Mouse (Mus musculus) neural tube, embryonic 12.5 days (tissue): ENCODE results near the gene Ccdc162. TPM values are rescaled to one million over a fixed set of nuclear protein-coding genes. Genes with fewer than 3 reads are reported as not detected.

ENCODE experiments used
- ATAC-seq: fragments of 200-750 bp; cut with Nextera tagmentation; 2 replicates; pipeline ENCODE4 v1.8.0; 2017; ENCODE audit warnings: low read depth, mild to moderate bottlenecking, moderate TSS enrichment, moderate library complexity; ENCODE audit not compliant: low FRiP score
- H3K27ac ChIP-seq: fragments of 300-500 bp; sonication (generic); 2 replicates; pipeline ENCODE4 v1.5.1; 2016
- H3K27me3 ChIP-seq: fragments of 300-500 bp; sonication (generic); replicated peaks from 2 replicates; pipeline ENCODE4 v1.6.1; 2016; ENCODE audit warnings: mild to moderate bottlenecking
- H3K36me3 ChIP-seq: fragments of 300-500 bp; sonication (generic); 2 replicates; pipeline ENCODE4 v1.6.1; 2016; ENCODE audit warnings: mild to moderate bottlenecking
- H3K4me1 ChIP-seq: fragments of 300-500 bp; sonication (generic); 2 replicates; pipeline ENCODE4 v1.6.1; 2016
- H3K4me2 ChIP-seq: fragments of 300-500 bp; sonication (generic); replicated peaks from 2 replicates; pipeline ENCODE4 v1.6.1; 2016; ENCODE audit warnings: mild to moderate bottlenecking
- H3K4me3 ChIP-seq: fragments of 300-500 bp; sonication (generic); 2 replicates; pipeline ENCODE4 v1.5.1; 2016
- H3K9ac ChIP-seq: fragments of 300-500 bp; sonication (generic); 2 replicates; pipeline ENCODE4 v1.6.1; 2016; ENCODE audit warnings: mild to moderate bottlenecking
- H3K9me3 ChIP-seq: fragments of 300-500 bp; sonication (generic); 2 replicates; pipeline ENCODE4 v1.6.1; 2016; ENCODE audit warnings: mild to moderate bottlenecking
- WGBS: fragments of 180-500 bp; shearing (Covaris S2); methylation state at CpG from one replicate; pipeline ENCODE4 v1.1.7; 2016; 5-methylcytosine and 5-hydroxymethylcytosine counted together
- polyA plus RNA-seq: library from polyadenylated mRNA; unstranded; fragments of >200 nt; fragmentation: Nextera tagmentation; extraction: Ambion mirVana; gene quantifications from 2 replicates; pipeline ENCODE4 v1.2.1, GENCODE M21; 2016

Ccdc162 gene
- polyA plus RNA-seq, 1 experiment from 2014 or later, result 0.51 TPM

DNA sequence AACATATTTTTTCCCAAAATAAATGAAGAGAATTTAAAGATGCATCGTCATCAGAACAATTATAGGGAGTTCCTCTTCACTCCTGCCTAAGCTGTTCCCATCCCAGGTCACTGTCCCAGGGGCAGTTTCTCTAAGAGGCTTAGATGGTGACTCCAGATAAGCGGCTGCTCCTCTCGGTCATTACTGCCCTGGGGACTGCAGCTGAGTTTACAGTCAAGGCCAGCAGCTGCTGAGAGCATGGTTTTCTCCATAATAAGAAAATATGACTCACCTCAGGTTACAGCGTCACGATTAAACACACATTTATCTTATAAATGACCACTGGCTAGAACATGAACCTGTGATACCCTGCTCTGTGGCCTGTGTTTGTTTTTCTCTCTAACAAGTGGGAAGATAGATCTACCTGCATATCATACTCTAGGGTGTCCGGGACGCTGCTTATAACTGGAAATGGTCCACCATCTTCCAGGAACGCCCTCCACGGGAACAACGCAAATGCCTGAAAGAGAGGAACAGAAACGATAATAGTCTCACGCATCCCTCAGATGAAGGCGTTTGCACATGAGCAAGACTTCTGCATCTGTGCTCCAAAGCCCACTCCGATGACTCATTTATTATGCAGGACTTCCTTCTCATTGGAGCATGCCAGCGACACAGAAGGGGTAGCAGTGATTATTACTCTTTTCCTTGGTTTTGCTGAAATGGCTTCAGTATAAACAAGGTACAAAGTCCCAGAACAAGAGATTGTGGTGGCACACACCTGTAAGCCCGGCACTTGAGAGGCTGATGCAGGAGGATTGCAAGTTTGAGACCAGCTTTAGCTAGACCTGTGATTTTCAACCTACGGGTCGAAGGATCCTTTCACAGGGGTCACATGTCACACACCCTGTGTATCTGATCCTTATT is 129.2 kb downstream of the Ccdc162 start:
- Histone ChIP-seq H3K4me1 (peaks cover 9% of the 10 kb centered on the region; the same call in 1 of the 2 replicates), H3K4me3 (no peak overlapping the region), H3K36me3 (no peaks in the 10 kb centered on the region), H3K27ac (no peak overlapping the region), H3K9me3 (no peaks in the 10 kb centered on the region), H3K27me3 (no peaks in the 10 kb centered on the region), H3K4me2 (no peak overlapping the region), H3K9ac (no peak overlapping the region)
- 85% methylated on average over 18 of the region's 18 CpGs for WGBS
- no peak for ATAC-seq

DNA sequence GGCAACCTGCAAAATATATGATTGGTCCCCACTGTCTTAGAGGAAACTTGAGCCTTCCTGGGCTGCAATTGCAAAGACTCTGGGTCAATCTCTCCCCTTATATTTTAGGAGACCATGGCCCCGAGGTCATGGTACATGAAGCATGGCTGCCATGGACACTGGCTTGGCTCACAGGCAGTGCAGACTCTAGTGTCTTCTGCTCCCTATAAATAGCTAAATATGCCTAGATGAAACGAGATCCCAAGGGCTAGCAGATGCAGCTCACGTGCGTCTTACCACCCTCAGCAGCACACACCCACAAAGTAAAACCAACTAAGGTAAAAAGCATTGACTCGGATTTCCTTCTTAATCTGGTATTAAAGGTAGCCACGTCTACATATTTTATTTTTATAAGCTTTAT is 133.1 kb downstream of the Ccdc162 start:
- no peak overlapping the region for H3K9ac ChIP-seq
- H3K9me3 ChIP-seq, result no peaks in the 10 kb centered on the region
- H3K4me1 ChIP-seq, result peaks cover 9% of the 10 kb centered on the region; the same call in 1 of the 2 replicates
- H3K36me3 ChIP-seq, result no peaks in the 10 kb centered on the region
- no peaks in the 10 kb centered on the region for H3K27me3 ChIP-seq
- H3K27ac ChIP-seq, result no peak overlapping the region
- ATAC-seq, result no peak
- WGBS, result 62% methylated on average over 6 of the region's 6 CpGs
- H3K4me3 ChIP-seq, result no peak overlapping the region
- no peak overlapping the region for H3K4me2 ChIP-seq

DNA sequence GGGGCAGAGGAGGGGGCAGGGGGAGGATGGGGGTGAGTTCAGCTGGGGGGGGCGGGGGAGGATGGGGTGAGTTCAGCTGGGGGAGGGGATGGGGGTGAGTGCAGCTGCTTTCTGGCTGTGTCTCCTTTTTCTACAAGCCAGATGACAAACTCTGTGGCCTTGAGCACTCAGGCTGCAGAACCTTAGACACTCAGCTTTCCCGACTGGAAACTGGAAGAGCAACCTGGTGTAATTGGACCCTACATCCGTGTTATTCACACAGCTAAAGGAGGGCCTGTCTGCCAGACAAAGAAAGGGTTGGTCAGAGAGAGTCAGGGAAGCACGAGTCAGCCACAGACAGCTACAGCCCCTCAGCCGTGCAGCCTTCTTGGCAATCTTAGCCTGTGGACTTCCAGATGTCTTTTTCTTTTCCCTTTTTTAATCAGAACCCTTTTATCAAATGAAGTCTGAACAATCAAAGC is 133.5 kb downstream of the Ccdc162 start:
- H3K36me3 ChIP-seq, result no peaks in the 10 kb centered on the region

DNA sequence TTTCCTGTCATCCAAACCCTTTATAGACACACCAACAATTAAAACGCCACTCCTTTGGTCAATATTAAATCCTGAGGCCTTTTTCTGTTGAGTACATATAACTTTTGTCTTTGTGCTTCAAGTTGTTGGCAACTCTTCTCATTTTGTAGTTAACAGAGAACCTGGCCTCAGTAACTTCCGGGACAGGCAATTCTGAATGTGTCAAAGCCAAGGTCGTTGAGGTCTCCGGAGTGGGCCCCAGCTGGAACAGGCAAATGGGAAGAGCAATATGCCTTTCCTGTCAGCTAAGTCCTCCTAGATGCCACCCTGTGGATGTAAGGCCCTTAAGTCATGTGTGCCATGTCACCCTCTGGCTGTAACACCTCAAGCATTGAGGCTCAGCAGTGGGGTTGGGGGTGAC is 136.0 kb downstream of the Ccdc162 start:
- ATAC-seq, result no peak

More for the DNA sequence above, 133.5 kb downstream of the Ccdc162 start:
- H3K9me3 ChIP-seq, result no peaks in the 10 kb centered on the region
- 5% methylated on average over 5 of the region's 5 CpGs for WGBS
- H3K4me2 ChIP-seq, result no peak overlapping the region
- no peak for ATAC-seq
- H3K27me3 ChIP-seq, result no peaks in the 10 kb centered on the region
- H3K27ac ChIP-seq, result no peak overlapping the region
- H3K9ac ChIP-seq, result no peak overlapping the region
- H3K4me3 ChIP-seq, result no peak overlapping the region
- peaks cover 9% of the 10 kb centered on the region; the same call in 1 of the 2 replicates for H3K4me1 ChIP-seq

DNA sequence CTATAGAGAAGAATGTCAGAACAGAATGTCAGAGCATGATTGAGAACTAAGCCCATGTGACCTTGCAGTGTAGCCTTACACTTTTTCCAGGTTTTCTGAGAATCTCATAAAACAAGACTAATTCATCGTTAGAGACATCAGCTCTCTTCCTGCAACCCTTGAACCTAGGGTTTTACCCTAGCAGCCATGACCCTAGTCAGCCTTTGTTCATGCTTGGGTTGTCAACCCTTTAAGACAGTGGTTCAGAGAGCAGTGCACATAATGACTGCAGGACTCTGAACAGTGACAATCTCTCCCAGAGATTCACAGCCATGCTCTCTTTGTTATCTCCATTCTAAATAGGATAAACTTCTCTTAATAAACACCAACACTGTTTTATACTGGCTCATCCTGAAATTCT is 137.9 kb downstream of the Ccdc162 start:
- H3K9ac ChIP-seq, result no peak overlapping the region
- H3K4me1 ChIP-seq, result peaks cover 9% of the 10 kb centered on the region; the same call in 1 of the 2 replicates
- 68% methylated on average over 1 of the region's 1 CpGs for WGBS
- H3K9me3 ChIP-seq, result no peaks in the 10 kb centered on the region
- H3K27me3 ChIP-seq, result no peaks in the 10 kb centered on the region
- H3K4me2 ChIP-seq, result no peak overlapping the region
- no peak overlapping the region for H3K4me3 ChIP-seq
- ATAC-seq, result no peak
- no peak overlapping the region for H3K27ac ChIP-seq
- H3K36me3 ChIP-seq, result no peaks in the 10 kb centered on the region

More for the DNA sequence above, 136.0 kb downstream of the Ccdc162 start:
- 82% methylated on average over 4 of the region's 4 CpGs for WGBS
- no peaks in the 10 kb centered on the region for H3K36me3 ChIP-seq
- no peaks in the 10 kb centered on the region for H3K9me3 ChIP-seq
- no peak overlapping the region for H3K9ac ChIP-seq
- no peaks in the 10 kb centered on the region for H3K27me3 ChIP-seq
- H3K4me2 ChIP-seq, result no peak overlapping the region
- H3K4me1 ChIP-seq, result peaks cover 9% of the 10 kb centered on the region; the same call in 1 of the 2 replicates
- no peak overlapping the region for H3K4me3 ChIP-seq
- H3K27ac ChIP-seq, result no peak overlapping the region

DNA sequence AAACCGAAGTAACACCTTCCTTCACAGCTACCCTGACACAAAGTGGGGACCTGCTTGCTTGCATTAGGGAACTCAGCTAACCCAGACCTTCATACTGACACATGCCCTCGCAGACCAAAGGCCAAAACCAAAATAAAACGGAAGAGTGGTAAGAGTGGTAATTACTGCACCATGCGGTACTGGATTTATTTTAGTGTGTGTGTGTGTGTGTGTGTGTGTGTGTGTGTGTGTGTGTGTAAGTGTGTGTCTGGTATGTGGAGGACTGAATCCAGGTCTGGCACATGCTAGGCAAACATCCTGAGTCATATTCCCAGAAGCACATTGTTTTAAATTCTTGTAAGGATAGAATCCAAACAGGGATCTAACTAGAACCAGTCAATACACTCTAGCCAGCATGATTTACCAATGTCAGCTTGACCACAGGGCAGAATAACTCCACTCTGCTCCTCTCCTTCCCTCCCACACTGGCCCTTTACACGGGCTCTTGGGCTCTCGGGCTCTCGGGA is 140.1 kb downstream of the Ccdc162 start:
- WGBS, result 85% methylated on average over 7 of the region's 7 CpGs
- no peak for ATAC-seq

DNA sequence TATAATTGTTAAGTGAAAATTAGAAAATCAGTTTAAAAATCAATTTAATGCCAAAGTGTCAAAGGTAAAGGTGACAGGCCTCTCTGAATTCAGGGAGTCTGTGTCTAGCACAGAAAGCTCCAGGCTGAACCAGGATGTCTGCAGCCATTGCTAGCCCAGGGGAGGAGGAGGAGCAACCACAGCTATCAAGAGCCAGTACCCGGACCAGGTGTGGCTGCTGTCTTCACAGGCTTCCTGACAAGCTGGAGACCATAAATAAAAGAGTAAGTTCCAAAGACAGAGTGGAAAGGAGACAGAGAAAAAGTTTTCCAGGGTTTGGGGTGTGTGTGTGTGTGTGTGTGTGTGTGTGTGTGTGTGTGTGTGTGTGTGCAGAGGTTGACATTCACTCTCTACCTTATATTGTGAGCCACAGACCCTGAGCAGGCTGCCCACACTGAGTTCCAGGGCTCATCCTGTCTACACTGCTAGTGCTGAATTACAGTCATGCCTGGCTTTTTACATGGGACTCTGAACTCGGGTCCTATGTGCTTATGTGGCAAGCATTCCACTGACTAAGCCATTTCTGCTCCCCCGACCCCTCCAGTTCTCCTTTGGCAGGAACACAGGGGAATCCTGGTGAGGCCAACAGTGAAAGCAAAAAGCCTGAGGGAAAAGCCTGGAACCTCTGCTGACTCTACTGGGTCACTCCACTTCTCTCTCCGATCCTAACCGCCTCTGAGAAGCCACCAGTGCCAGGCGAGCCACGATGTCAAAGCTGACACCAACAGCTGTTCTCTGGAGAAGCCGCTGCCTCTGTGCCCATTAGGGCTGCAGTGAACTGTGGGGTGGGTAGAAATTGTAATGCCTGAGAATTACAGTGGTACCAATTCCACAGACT is 140.7 kb downstream of the Ccdc162 start:
- no peak overlapping the region for H3K9ac ChIP-seq
- no peaks in the 10 kb centered on the region for H3K36me3 ChIP-seq
- H3K4me2 ChIP-seq, result no peak overlapping the region
- no peak for ATAC-seq
- H3K27ac ChIP-seq, result no peak overlapping the region
- H3K27me3 ChIP-seq, result no peaks in the 10 kb centered on the region
- no peaks in the 10 kb centered on the region for H3K9me3 ChIP-seq
- WGBS, result 72% methylated on average over 8 of the region's 8 CpGs
- no peak overlapping the region for H3K4me3 ChIP-seq
- H3K4me1 ChIP-seq, result no peaks in the 10 kb centered on the region

More for the DNA sequence above, 140.1 kb downstream of the Ccdc162 start:
- H3K4me2 ChIP-seq, result no peak overlapping the region
- H3K36me3 ChIP-seq, result no peaks in the 10 kb centered on the region
- H3K27ac ChIP-seq, result no peak overlapping the region
- no peaks in the 10 kb centered on the region for H3K4me1 ChIP-seq
- no peaks in the 10 kb centered on the region for H3K9me3 ChIP-seq
- H3K9ac ChIP-seq, result no peak overlapping the region
- no peak overlapping the region for H3K4me3 ChIP-seq
- no peaks in the 10 kb centered on the region for H3K27me3 ChIP-seq

DNA sequence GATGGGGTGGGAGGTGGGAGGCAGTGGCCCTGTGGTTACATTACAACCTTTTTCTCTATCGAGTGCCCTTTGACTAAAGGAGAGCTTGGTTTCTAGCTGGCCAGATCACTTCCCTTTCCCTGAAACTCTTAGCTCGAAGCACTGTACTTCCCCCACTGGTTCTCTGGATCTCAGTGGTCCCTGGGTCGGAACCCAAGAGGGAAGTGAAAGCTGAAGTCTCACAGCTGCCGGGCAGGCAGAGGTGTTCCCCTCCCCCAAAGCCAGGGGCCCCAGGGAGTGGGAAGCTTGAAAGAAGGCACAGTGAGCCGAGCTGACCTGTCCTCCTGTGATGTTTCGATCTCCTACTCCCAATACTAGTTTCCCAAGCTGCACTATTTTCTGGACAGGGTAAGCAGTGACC is 143.2 kb downstream of the Ccdc162 start:
- ATAC-seq, result no peak
- Histone ChIP-seq H3K9ac (no peak overlapping the region), H3K4me3 (no peak overlapping the region), H3K4me2 (no peak overlapping the region), H3K4me1 (no peaks in the 10 kb centered on the region), H3K27ac (no peak overlapping the region), H3K36me3 (no peaks in the 10 kb centered on the region), H3K27me3 (no peaks in the 10 kb centered on the region), H3K9me3 (no peaks in the 10 kb centered on the region)
- 35% methylated on average over 6 of the region's 6 CpGs for WGBS

DNA sequence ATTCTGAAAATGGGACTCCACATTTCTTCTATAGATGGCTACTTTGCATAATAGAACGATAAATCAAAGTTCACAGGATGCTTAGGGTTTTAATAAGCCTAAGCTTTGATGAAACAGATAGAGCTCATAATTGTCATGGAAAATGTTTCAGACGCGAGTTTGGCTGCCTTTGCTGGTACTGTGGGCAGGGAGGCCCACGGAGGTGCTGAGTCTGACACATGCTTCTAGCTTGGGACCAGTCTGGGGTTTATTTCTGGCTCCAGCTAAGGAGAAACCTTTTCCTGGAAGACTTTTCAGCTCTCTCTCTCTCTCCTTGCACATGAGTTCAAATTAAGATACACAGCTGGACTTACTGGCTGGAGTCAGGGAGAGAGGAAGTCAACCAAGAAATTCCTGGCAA is 144.2 kb downstream of the Ccdc162 start:
- no peak overlapping the region for H3K4me2 ChIP-seq
- H3K4me1 ChIP-seq, result no peaks in the 10 kb centered on the region
- no peak overlapping the region for H3K9ac ChIP-seq
- no peaks in the 10 kb centered on the region for H3K36me3 ChIP-seq
- no peak for ATAC-seq
- no peak overlapping the region for H3K27ac ChIP-seq
- no peak overlapping the region for H3K4me3 ChIP-seq
- no peaks in the 10 kb centered on the region for H3K9me3 ChIP-seq
- no peaks in the 10 kb centered on the region for H3K27me3 ChIP-seq
- WGBS, result 89% methylated on average over 4 of the region's 4 CpGs

DNA sequence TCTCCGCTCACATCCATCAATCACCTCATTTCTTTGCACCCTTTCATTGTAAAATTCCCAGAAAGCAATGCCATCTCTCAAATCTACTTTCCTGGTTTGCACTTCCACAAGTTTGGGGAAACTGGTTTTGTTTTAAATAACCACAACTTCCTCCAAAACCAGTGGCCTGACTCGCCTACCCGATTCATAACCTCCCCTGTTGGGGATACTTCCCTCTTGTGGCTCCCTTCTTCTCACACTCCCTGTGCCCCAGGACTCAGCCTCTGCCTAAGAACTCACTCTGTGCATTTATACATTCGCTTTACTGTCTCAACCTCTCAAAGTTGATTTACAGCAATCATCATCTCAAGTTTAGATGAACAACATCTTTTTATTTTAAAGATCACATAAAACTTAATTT is 145.4 kb downstream of the Ccdc162 start:
- Histone ChIP-seq H3K9ac (no peak overlapping the region), H3K4me1 (no peaks in the 10 kb centered on the region), H3K27ac (no peak overlapping the region), H3K36me3 (no peaks in the 10 kb centered on the region), H3K4me2 (no peak overlapping the region), H3K4me3 (no peak overlapping the region), H3K27me3 (no peaks in the 10 kb centered on the region), H3K9me3 (no peaks in the 10 kb centered on the region)
- no peak for ATAC-seq
- 84% methylated on average over 4 of the region's 4 CpGs for WGBS

DNA sequence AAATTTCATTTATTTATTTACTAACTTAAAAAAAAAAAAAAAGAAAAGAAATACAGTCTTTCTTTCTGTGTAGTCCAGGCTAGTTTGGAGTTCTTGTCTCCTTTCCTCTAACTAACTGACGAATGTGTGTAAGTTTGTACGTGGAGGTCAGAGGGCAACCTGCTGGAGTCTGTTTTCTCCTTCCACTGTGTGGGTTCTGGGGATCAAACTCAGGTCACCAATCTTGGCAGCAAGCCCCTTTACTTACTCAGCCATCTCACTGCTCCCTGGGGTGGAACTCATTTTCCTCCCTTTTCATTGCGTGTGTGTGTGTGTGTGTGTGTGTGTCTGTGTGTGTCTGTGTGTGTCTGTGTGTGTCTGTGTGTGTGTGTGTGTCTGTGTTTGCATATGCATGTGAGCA is 148.1 kb downstream of the Ccdc162 start:
- H3K27me3 ChIP-seq, result no peaks in the 10 kb centered on the region
- no peak overlapping the region for H3K4me3 ChIP-seq
- WGBS, result 46% methylated on average over 3 of the region's 3 CpGs
- H3K4me2 ChIP-seq, result no peak overlapping the region
- H3K36me3 ChIP-seq, result no peaks in the 10 kb centered on the region
- ATAC-seq, result no peak
- H3K9ac ChIP-seq, result no peak overlapping the region
- H3K9me3 ChIP-seq, result no peaks in the 10 kb centered on the region
- H3K4me1 ChIP-seq, result no peaks in the 10 kb centered on the region
- no peak overlapping the region for H3K27ac ChIP-seq

DNA sequence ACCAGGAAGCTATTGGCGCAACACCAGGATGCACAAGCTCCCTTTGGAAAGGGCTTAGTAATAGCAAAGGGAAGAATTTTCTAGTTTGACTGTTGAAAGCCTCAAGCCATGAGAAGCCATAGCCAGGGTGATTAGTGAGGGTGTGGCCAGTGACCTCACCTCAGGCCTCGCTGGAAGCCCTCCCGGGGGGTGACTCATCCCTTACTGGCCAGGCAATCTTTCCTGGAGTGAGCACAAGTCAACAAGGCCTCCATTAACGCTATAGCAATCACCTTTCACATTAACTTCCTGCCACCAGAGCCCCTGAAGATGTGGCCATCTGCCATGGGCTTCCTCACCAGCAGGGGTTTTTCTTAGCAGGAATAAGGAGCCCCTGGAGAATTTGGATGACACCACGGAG is 151.3 kb downstream of the Ccdc162 start:
- H3K4me2 ChIP-seq, result no peak overlapping the region
- no peaks in the 10 kb centered on the region for H3K27me3 ChIP-seq
- H3K4me1 ChIP-seq, result no peaks in the 10 kb centered on the region
- peaks cover 8% of the 10 kb centered on the region; the same call in 1 of the 2 replicates for H3K9me3 ChIP-seq
- 38% methylated on average over 5 of the region's 5 CpGs for WGBS
- no peaks in the 10 kb centered on the region for H3K36me3 ChIP-seq
- no peak overlapping the region for H3K9ac ChIP-seq
- no peak overlapping the region for H3K27ac ChIP-seq
- no peak overlapping the region for H3K4me3 ChIP-seq
- ATAC-seq, result no peak
